Mouse (Mus musculus) heart, embryonic 12.5 days (tissue): ENCODE measurements around the gene 6430628N08Rik. TPM values are rescaled to one million over a fixed set of nuclear protein-coding genes. Genes with fewer than 3 reads are reported as not detected.
A peak's percentile ranks its signal among the peaks of the same experiment; 100 is the strongest.

Source experiments
- ATAC-seq: fragments of 200-750 bp; cut with Nextera tagmentation; 2 replicates; pipeline ENCODE4 v1.8.0; 2017; ENCODE audit warnings: moderate TSS enrichment, moderate library complexity; ENCODE audit not compliant: insufficient number of reproducible peaks, low FRiP score
- H3K27ac ChIP-seq: fragments of 300-500 bp; sonication (generic); 2 replicates; pipeline ENCODE4 v1.5.1; 2016; ENCODE audit warnings: mild to moderate bottlenecking, moderate library complexity; ENCODE audit not compliant: poor library complexity, severe bottlenecking
- H3K27me3 ChIP-seq: fragments of 300-500 bp; sonication (generic); replicated peaks from 2 replicates; pipeline ENCODE4 v1.6.1; 2016; ENCODE audit warnings: mild to moderate bottlenecking, moderate library complexity
- H3K36me3 ChIP-seq: fragments of 300-500 bp; sonication (generic); 2 replicates; pipeline ENCODE4 v1.6.1; 2016; ENCODE audit warnings: mild to moderate bottlenecking, moderate library complexity
- H3K4me1 ChIP-seq: fragments of 300-500 bp; sonication (generic); replicated peaks from 2 replicates; pipeline ENCODE4 v1.6.1; 2016; ENCODE audit warnings: mild to moderate bottlenecking
- H3K4me2 ChIP-seq: fragments of 300-500 bp; sonication (generic); 2 replicates; pipeline ENCODE4 v1.6.1; 2016; ENCODE audit warnings: mild to moderate bottlenecking, moderate library complexity
- H3K4me3 ChIP-seq: fragments of 300-500 bp; sonication (generic); 2 replicates; pipeline ENCODE4 v1.5.1; 2016; ENCODE audit warnings: mild to moderate bottlenecking
- H3K9ac ChIP-seq: fragments of 300-500 bp; sonication (generic); 2 replicates; pipeline ENCODE4 v1.6.1; 2016; ENCODE audit warnings: mild to moderate bottlenecking, moderate library complexity
- H3K9me3 ChIP-seq: fragments of 300-500 bp; sonication (generic); replicated peaks from 2 replicates; pipeline ENCODE4 v1.6.1; 2016; ENCODE audit warnings: mild to moderate bottlenecking, moderate library complexity
- WGBS: fragments of 180-500 bp; shearing (Covaris S2); methylation state at CpG from one replicate; pipeline ENCODE4 v1.1.7; 2016; 5-methylcytosine and 5-hydroxymethylcytosine counted together
- polyA plus RNA-seq: library from polyadenylated mRNA; unstranded; fragments of >200 nt; fragmentation: Nextera tagmentation; extraction: Ambion mirVana; gene quantifications from 2 replicates; pipeline ENCODE4 v1.2.1, GENCODE M21; 2016

Gene 6430628N08Rik
- polyA plus RNA-seq, 1 experiment from 2014 or later, result not detected

GRCm38 (mm10) chr4:115856282-115856681 lies 34.2 kb upstream of the 6430628N08Rik start:
- no peak overlapping the region for H3K4me3 ChIP-seq
- no peak overlapping the region for H3K27ac ChIP-seq
- H3K4me2 ChIP-seq, result no peak overlapping the region
- peaks cover 29% of the 10 kb centered on the region for H3K4me1 ChIP-seq
- H3K27me3 ChIP-seq, result 0 out of 2 replicates have a peak, but pooled peaks cover 8% of the 10 kb centered on the region
- H3K9ac ChIP-seq, result no peak overlapping the region
- ATAC-seq, result peak; percentile 87
- no peaks in the 10 kb centered on the region for H3K9me3 ChIP-seq
- 26% methylated on average over 4 of the region's 4 CpGs for WGBS
- peaks cover 40% of the 10 kb centered on the region for H3K36me3 ChIP-seq

GRCm38 (mm10) chr4:115857293-115857883 lies 33.1 kb upstream of the 6430628N08Rik start:
- H3K27me3 ChIP-seq, result 0 out of 2 replicates have a peak, but pooled peaks cover 8% of the 10 kb centered on the region
- H3K4me1 ChIP-seq, result peaks cover 23% of the 10 kb centered on the region
- no peak for ATAC-seq
- no peaks in the 10 kb centered on the region for H3K9me3 ChIP-seq
- H3K9ac ChIP-seq, result no peak overlapping the region
- H3K36me3 ChIP-seq, result peaks cover 37% of the 10 kb centered on the region
- WGBS, result 65% methylated on average over 9 of the region's 9 CpGs
- no peak overlapping the region for H3K27ac ChIP-seq
- no peak overlapping the region for H3K4me3 ChIP-seq
- H3K4me2 ChIP-seq, result no peak overlapping the region

DNA sequence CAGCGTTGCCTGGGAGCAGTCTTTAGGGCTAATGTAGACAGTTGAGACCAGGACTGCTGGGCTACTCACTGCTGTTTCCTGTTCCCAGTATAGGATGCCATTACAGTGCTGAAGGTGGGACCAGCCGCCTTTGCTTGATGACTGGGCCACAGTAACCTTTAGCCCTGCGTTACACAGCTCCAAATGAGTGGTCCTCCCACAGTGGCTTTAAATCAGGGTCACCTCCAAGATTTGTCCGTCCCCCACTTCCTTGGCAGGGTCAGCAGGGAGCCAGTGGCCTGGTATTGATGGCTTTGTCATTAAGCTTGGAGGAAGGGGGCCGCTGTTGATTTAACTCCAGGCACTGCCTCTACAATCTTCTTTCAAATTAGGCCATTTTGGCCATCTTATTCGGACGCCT lies 27.1 kb upstream of the 6430628N08Rik start:
- 79% methylated on average over 7 of the region's 7 CpGs for WGBS
- ATAC-seq, result no peak
- no peak overlapping the region for H3K4me2 ChIP-seq

GRCm38 (mm10) chr4:115863880-115864279 lies 26.6 kb upstream of the 6430628N08Rik start:
- no peak overlapping the region for H3K27ac ChIP-seq
- ATAC-seq, result no peak
- WGBS, result 73% methylated on average over 10 of the region's 10 CpGs
- H3K27me3 ChIP-seq, result no peaks in the 10 kb centered on the region
- no peak overlapping the region for H3K4me2 ChIP-seq
- H3K36me3 ChIP-seq, result peaks cover 56% of the 10 kb centered on the region
- H3K9me3 ChIP-seq, result no peaks in the 10 kb centered on the region
- no peak overlapping the region for H3K9ac ChIP-seq
- no peaks in the 10 kb centered on the region for H3K4me1 ChIP-seq
- no peak overlapping the region for H3K4me3 ChIP-seq

More for the DNA sequence above, 27.1 kb upstream of the 6430628N08Rik start:
- Histone ChIP-seq H3K9me3 (no peaks in the 10 kb centered on the region), H3K4me3 (no peak overlapping the region), H3K9ac (no peak overlapping the region), H3K27ac (no peak overlapping the region), H3K4me1 (no peaks in the 10 kb centered on the region), H3K36me3 (peaks cover 58% of the 10 kb centered on the region), H3K27me3 (no peaks in the 10 kb centered on the region)

DNA sequence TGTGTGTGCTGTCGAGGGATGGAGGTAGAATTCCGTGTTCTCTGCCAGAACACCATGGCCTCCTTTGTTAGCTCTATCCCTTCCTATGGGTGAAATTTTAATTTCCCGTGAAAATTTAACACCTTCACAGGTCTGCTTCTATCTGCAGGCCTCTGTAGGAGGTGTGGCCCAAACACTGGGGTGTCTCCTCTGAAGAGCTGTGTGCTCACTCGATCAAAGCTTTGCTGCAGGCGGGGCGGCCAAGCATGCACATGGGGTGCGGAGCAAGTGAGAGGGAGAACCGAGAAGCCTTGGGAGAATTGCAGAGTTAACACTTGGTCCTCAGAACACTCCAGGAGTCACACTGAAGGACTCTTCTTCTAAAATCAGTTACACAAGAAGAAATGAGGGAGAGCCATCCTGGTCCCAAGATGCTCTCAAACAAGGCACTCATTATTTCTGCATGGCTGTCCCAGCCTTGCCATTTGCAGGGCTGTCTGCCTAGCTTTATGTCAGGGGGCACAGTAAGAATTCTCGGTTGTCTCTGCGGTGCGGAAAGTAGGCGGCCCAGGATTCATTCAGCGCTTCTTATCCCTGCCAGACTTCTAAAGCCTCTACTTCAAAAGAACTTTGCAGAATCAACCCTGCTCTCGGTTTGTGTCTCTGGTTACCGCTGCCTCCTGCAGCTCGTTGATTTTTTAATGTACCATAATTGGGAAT lies 20.8 kb upstream of the 6430628N08Rik start:
- WGBS, result 43% methylated on average over 16 of the region's 16 CpGs
- Histone ChIP-seq H3K9me3 (no peaks in the 10 kb centered on the region), H3K27me3 (no peaks in the 10 kb centered on the region), H3K4me3 (no peak overlapping the region), H3K27ac (no peak overlapping the region), H3K4me1 (no peaks in the 10 kb centered on the region), H3K4me2 (no peak overlapping the region), H3K36me3 (peaks cover 40% of the 10 kb centered on the region), H3K9ac (no peak overlapping the region)
- no peak for ATAC-seq

- peaks cover 4% of the 10 kb centered on the region; the same call in 1 of the 2 replicates for H3K27me3 ChIP-seq
- ATAC-seq, result no peak
- no peak overlapping the region for H3K27ac ChIP-seq
- H3K9me3 ChIP-seq, result no peaks in the 10 kb centered on the region
- peaks cover 41% of the 10 kb centered on the region for H3K36me3 ChIP-seq
- no peak overlapping the region for H3K9ac ChIP-seq
- peaks cover 8% of the 10 kb centered on the region for H3K4me1 ChIP-seq
- H3K4me2 ChIP-seq, result no peak overlapping the region
- no peak overlapping the region for H3K4me3 ChIP-seq
- WGBS, result 82% methylated on average over 3 of the region's 3 CpGs
Measured at GRCm38 (mm10) chr4:115873231-115873630, 17.2 kb upstream of the 6430628N08Rik start.

- peaks cover 30% of the 10 kb centered on the region for H3K36me3 ChIP-seq
- no peak overlapping the region for H3K27ac ChIP-seq
- no peak overlapping the region for H3K4me3 ChIP-seq
- ATAC-seq, result peak; percentile 53; the same call in 1 of the 2 replicates
- H3K4me2 ChIP-seq, result peak overlapping the region; percentile 55
- H3K9ac ChIP-seq, result no peak overlapping the region
- H3K9me3 ChIP-seq, result no peaks in the 10 kb centered on the region
- H3K4me1 ChIP-seq, result peaks cover 11% of the 10 kb centered on the region
- 6% methylated on average over 11 of the region's 11 CpGs for WGBS
- peaks cover 17% of the 10 kb centered on the region; the same call in 1 of the 2 replicates for H3K27me3 ChIP-seq
Measured at GRCm38 (mm10) chr4:115878216-115878678, 12.2 kb upstream of the 6430628N08Rik start.

DNA sequence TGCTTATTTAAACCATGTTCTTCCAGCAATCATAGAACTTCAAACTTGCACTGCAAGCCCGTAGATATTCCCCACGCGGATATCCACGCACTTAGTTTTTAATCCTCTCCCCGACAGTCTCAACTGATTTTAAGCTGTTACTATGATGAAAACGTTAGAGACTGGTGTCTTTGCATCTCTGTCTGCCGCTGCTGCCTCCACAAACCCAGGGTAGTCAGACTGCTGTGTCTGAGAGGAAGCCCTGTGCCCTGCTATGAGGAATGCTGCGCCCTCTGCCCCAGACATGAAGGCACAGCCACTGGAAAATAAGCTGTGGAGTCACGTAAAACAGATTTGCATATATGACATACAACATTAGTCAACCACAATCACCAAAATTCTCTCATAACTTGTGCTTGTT lies 11.6 kb upstream of the 6430628N08Rik start:
- Histone ChIP-seq H3K27me3 (peaks cover 23% of the 10 kb centered on the region; the same call in 1 of the 2 replicates), H3K4me2 (peak overlapping the region; percentile 55; the same call in 1 of the 2 replicates), H3K9me3 (no peaks in the 10 kb centered on the region), H3K36me3 (peaks cover 26% of the 10 kb centered on the region), H3K9ac (no peak overlapping the region), H3K4me1 (peaks cover 11% of the 10 kb centered on the region), H3K27ac (no peak overlapping the region), H3K4me3 (no peak overlapping the region)
- no peak for ATAC-seq
- 48% methylated on average over 9 of the region's 9 CpGs for WGBS

DNA sequence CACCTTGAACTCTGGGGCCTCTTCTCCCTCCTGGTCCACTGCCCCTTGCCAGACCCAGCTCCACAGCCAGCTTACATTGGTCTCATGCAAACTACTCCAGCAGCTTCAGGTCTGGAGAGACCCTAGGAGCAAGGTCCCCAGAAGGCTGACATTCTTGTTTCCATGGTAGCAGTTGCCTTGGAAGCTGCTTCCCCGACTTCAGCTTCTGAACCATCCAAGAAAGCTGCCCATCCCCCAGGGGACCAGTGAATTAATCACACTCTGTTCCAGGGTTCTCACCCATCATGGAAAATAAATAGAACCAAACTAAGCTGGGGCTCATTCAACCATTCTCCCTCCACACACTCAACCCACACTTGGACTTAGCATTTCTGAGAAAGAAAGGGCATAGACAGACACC lies 9.3 kb upstream of the 6430628N08Rik start:
- Histone ChIP-seq H3K9ac (no peak overlapping the region), H3K4me2 (no peak overlapping the region), H3K36me3 (peaks cover 4% of the 10 kb centered on the region; the same call in 1 of the 2 replicates), H3K9me3 (no peaks in the 10 kb centered on the region), H3K27ac (no peak overlapping the region), H3K4me3 (no peak overlapping the region), H3K4me1 (peaks cover 11% of the 10 kb centered on the region), H3K27me3 (peaks cover 43% of the 10 kb centered on the region)
- WGBS, result 44% methylated on average over 1 of the region's 1 CpGs
- no peak for ATAC-seq

GRCm38 (mm10) chr4:115882195-115882594 lies 8.3 kb upstream of the 6430628N08Rik start:
- ATAC-seq, result no peak
- WGBS, result 58% methylated on average over 4 of the region's 4 CpGs
- Histone ChIP-seq H3K36me3 (no peaks in the 10 kb centered on the region), H3K4me2 (no peak overlapping the region), H3K27ac (no peak overlapping the region), H3K9ac (no peak overlapping the region), H3K9me3 (no peaks in the 10 kb centered on the region), H3K4me1 (peaks cover 11% of the 10 kb centered on the region), H3K27me3 (peaks cover 49% of the 10 kb centered on the region), H3K4me3 (no peak overlapping the region)

GRCm38 (mm10) chr4:115884022-115884421 lies 6.4 kb upstream of the 6430628N08Rik start, which contains the start of gene Kncn:
Kncn (plus strand) TSS chr4:115884400.
- no peaks in the 10 kb centered on the region for H3K4me1 ChIP-seq
- peaks cover 62% of the 10 kb centered on the region for H3K27me3 ChIP-seq
- 64% methylated on average over 6 of the region's 6 CpGs for WGBS
- H3K27ac ChIP-seq, result no peak within 1 kb of the TSS
- no peak within 1 kb of the TSS for H3K4me3 ChIP-seq
- ATAC-seq, result no peak
- no peaks in the 10 kb centered on the region for H3K9me3 ChIP-seq
- H3K9ac ChIP-seq, result no peak within 1 kb of the TSS
- no peaks in the 10 kb centered on the region for H3K36me3 ChIP-seq
- H3K4me2 ChIP-seq, result no peak within 1 kb of the TSS
